Mouse (Mus musculus) Patski (cell line): ENCODE data around the gene Rfx6. TPM values are rescaled to one million over a fixed set of nuclear protein-coding genes. Genes with fewer than 3 reads are reported as not detected.

Source experiments
- ATAC-seq: fragments of 100-300 bp; one replicate; pipeline ENCODE4 v1.8.0; 2021
- CTCF ChIA-PET: fragments of 350-600 bp; sonication (Branson Sonifier 250); formaldehyde crosslinking; loops from one replicate; lab custom pipeline; 2022; ENCODE audit warnings: inconsistent platforms; lab: Charles Lee
- POLR2A ChIA-PET: fragments of 350-600 bp; sonication (Branson Sonifier 250); formaldehyde crosslinking; loops from one replicate; lab custom pipeline; 2022; ENCODE audit warnings: antibody characterized with exemption, inconsistent platforms; lab: Charles Lee
- DNase-seq: peaks from one replicate; pipeline ENCODE4 v3.0.0-alpha.2; 2011; ENCODE audit warnings: low read depth, low spot score
- H3K27me3 ChIP-seq: fragments of 371-371 bp; one replicate; pipeline ENCODE4 v1.5.1; 2021
- CTCF ChIP-seq: fragments of 100-300 bp; IDR thresholded peaks from one replicate; pipeline ENCODE4 v1.5.1; 2021
- in situ Hi-C: fragments of 300-500 bp; cut with MboI; formaldehyde crosslinking; loops from 3 replicates; pipeline ENCODE4 v1.11.1; 2018; ENCODE audit warnings: low pct_unique_long_range_greater_than_20kb, mixed read lengths
- polyA plus RNA-seq: library from polyadenylated mRNA; unstranded; gene quantifications from one replicate; pipeline ENCODE4 v1.2.3, GENCODE M21; 2021

Gene Rfx6
- polyA plus RNA-seq, 1 experiment from 2014 or later, result not detected

GRCm38 (mm10) chr10:51763241-51763640 is 85.7 kb downstream of the Rfx6 start:
- CTCF ChIA-PET, result interaction anchor here (1.0 to 1.1 kb wide), 2 partner anchors 11 to 309 kb away, joined by 3 to 4 read pairs; no protein-coding TSS in a partner anchor
- in situ Hi-C loops, result no loop called here
- H3K27me3 ChIP-seq, result peaks cover 71% of the 10 kb centered on the region
- TF ChIP-seq CTCF, result no peak
- POLR2A ChIA-PET, result no interaction called here
- ATAC-seq, result no peak
- no peak for DNase-seq

GRCm38 (mm10) chr10:51768445-51768844 is 90.9 kb downstream of the Rfx6 start:
- ChIA-PET CTCF (no interaction called here), POLR2A (no interaction called here)
- ATAC-seq, result no peak
- H3K27me3 ChIP-seq, result peaks cover 91% of the 10 kb centered on the region
- DNase-seq, result no peak
- TF ChIP-seq CTCF, result no peak
- in situ Hi-C loops, result no loop called here

GRCm38 (mm10) chr10:51769252-51769651 is 91.7 kb downstream of the Rfx6 start:
- ChIA-PET CTCF (no interaction called here), POLR2A (no interaction called here)
- TF ChIP-seq CTCF, result no peak
- ATAC-seq, result no peak
- in situ Hi-C loops, result no loop called here
- H3K27me3 ChIP-seq, result peaks cover 91% of the 10 kb centered on the region
- no peak for DNase-seq

GRCm38 (mm10) chr10:51779648-51780047 is 102.1 kb downstream of the Rfx6 start:
- no peak for DNase-seq
- peak; percentile 30 for TF ChIP-seq CTCF
- in situ Hi-C loops, result loop anchor here (5.0 to 25.0 kb wide), 2 partner anchors 187 to 608 kb away; partner anchors contain the start of genes Fam162b, Gopc and Nepn
- peaks cover 55% of the 10 kb centered on the region for H3K27me3 ChIP-seq
- ChIA-PET POLR2A (no interaction called here), CTCF (no interaction called here)
- no peak for ATAC-seq

Other genes starting within 250 kb of the Rfx6 start
- not detected for gene Gm49339, start 197.1 kb upstream of the Rfx6 start, polyA plus RNA-seq
- not detected for gene Lilr4b, start 197.1 kb upstream of the Rfx6 start, polyA plus RNA-seq
- not detected for gene Lilrb4a, start 186.8 kb upstream of the Rfx6 start, polyA plus RNA-seq
- not detected for gene Fam162b, start 87.2 kb upstream of the Rfx6 start, polyA plus RNA-seq
- gene Gprc6a, start 46.3 kb upstream of the Rfx6 start, polyA plus RNA-seq, result not detected